Mouse (Mus musculus): ENCODE data around the gene Cdrt4.

The Cdrt4 gene

GRCm38 (mm10) chr11:63035420-63036211 lies 84.6 kb downstream of the Cdrt4 start:
- no peak for DNase-seq (ENCODE audit: low read depth, low spot score)

GRCm38 (mm10) chr11:63040002-63040661 lies 89.1 kb downstream of the Cdrt4 start:
- DNase-seq (ENCODE audit: low read depth, low spot score) = no peak

All from skeletal muscle tissue, adult 2 months (tissue).